ENCODE assay signal across 8 mouse cellular contexts in genomic region chrX:159321342-159321741, GRCm38 (mm10). TPM values are rescaled to one million over a fixed set of nuclear protein-coding genes. Genes with fewer than 3 reads are reported as not detected.
A peak's percentile ranks its signal among the peaks of the same experiment; 100 is the strongest.
DNase-seq lines count a peak whose midpoint lies in the region; ATAC-seq and TF ChIP-seq lines count a peak whose summit lies in the region.
"Had no signal": no experiment of that assay in that cellular context is flagged by ENCODE, and none has a peak within 500 bp of the region (broad histone marks: within the 10 kb centered on the region; RNA-seq: fewer than 3 reads in every experiment).

No protein-coding gene starts in this region.

- H3K9me3 ChIP-seq in G1E (replicated peaks) = no peaks in the 10 kb centered on the region
- H3K9me3 ChIP-seq: lung, embryonic 15.5 days had no signal

- no peaks in the 10 kb centered on the region for H3K27me3 ChIP-seq in G1E (ENCODE audit: insufficient read depth, low read length)
- H3K27me3 ChIP-seq: lung, embryonic 15.5 days had no signal

- H3K4me1 ChIP-seq in G1E (ENCODE audit: insufficient read depth, low read depth, low read length) = no peaks in the 10 kb centered on the region
- H3K4me1 ChIP-seq: lung, embryonic 15.5 days had no signal

- peak; percentile 30; the same call in 1 of the 2 replicates for TF ChIP-seq CTCF in G1E (IDR thresholded peaks at IDR 0.05; ENCODE audit: low read depth, low read length)
- TF ChIP-seq CTCF in layer of hippocampus, adult 2 months (conservative IDR thresholded peaks at IDR 0.05) = peak; percentile 88

- H3K4me3 ChIP-seq in G1E (ENCODE audit: low read depth, low read length) = no peak overlapping the region
- H3K4me3 ChIP-seq in layer of hippocampus, adult 2 months = no peak overlapping the region
- H3K4me3 ChIP-seq: lung, embryonic 15.5 days had no signal

- no peak overlapping the region for H3K27ac ChIP-seq in layer of hippocampus, adult 2 months
- H3K27ac ChIP-seq: lung, embryonic 15.5 days had no signal

- no peak for DNase-seq in G1E (ENCODE audit: low spot score)
- DNase-seq in adrenal gland, adult (ENCODE audit: inconsistent age in 2 of 2, low spot score in 1 of 2) = peak; percentile 46 to 85
- DNase-seq in embryo, embryonic 10 days (ENCODE audit: low spot score) = peak; percentile 77
- DNase-seq in gastrocnemius, postnatal 25 days = peak; percentile 13
- DNase-seq in layer of hippocampus, adult 2 months (ENCODE audit: low spot score in 2 of 2) = peak; percentile 52 to 73
- DNase-seq in lung, postnatal 25 days (ENCODE audit: low spot score) = peak; percentile 51
- DNase-seq in spleen, postnatal 10 days (ENCODE audit: low spot score in 2 of 2) = peak; percentile 37 to 64

- H3K36me3 ChIP-seq in G1E (replicated peaks) = peaks cover 7% of the 10 kb centered on the region
- H3K36me3 ChIP-seq: lung, embryonic 15.5 days had no signal

- ATAC-seq in G1E (ENCODE audit: extremely low read depth, insufficient number of reproducible peaks, low FRiP score, poor library complexity, severe bottlenecking) = peak; percentile 40; the same call in 1 of the 2 replicates

RNA-seq across cellular contexts. Expression of gene Eif1ax, which starts 50.6 kb away (rescaled TPM):
- total RNA-seq in G1E (2014; fragmentation: Nextera tagmentation) = 61.6 and 76.9 TPM in 2 replicates
- total RNA-seq in G1E (2017) = 55.2 and 56.2 TPM in 2 replicates
- 542 and 658 TPM in 2 replicates for polyA plus RNA-seq in G1E (2012)
- total RNA-seq in gastrocnemius, postnatal 25 days (2021) = 10 to 100 TPM; 76.0 to 76.2 TPM
- 100 to 1,000 TPM; 104 to 120 TPM for total RNA-seq in layer of hippocampus, adult 2 months (2021)
